Mouse (Mus musculus): ENCODE results near the gene Fgf14.
"Not testable (repeated sequence)": the region's sequence is repeated elsewhere in the genome, so short reads cannot be mapped to it uniquely, and the experiment has no call there.

The Fgf14 gene

DNA sequence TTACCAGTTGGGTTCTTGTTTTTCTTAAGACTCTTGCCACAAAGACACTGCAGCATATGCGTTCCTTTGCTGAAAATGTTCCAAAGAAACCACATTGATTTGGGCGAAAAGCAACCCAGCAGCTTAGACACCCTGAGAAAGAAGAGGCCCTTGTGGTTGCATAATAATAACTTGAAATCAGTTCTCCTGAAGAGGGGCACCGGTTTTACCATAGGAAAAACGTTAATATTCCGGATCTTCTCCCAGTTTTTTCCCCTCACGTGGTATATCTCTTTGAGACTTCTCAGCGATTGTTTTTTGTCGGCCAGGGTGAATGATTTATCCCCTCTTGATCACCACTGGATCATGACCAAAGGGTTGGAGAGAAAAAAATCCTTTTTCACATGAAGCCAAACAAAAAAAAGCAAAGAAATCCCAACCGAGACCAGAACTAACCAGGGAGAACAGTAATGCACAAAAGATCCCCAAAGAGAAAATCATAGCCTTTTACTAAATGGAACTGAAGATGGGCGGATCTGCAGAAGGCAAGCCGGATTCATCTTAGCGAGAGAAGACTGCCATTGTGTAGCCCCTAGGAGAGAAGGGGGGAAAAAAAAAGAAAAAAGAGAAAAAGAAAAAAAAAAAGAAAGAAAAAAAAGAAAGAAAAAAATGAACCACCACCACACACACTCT is at the start of gene Fgf14:
Gene Fgf14 (minus strand): TSS at position 622 of the 672 bp plus-strand sequence.
- DNase-seq (ENCODE audit: low read depth, low spot score), result no peak

DNA sequence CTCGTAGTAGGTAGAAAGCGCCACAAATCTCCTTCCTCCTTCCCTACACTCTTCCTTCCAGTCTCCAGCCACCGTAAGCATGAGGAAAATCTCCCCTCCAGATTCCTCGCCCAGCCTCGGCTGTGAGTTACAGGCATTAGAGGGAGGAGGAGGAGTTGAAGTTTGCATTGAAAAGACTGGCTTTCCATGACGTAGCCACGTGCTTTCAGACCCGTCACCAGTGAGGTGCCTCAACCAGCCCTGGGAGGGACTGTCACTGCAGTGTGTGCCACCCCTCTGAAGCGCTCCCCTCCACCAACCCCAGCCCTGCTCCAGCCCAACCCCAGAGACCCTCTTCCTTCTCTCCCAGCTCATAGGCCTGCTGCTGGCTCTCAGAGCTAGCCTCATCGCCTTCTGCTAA is 452 bp upstream of the Fgf14 start:
- DNase-seq (ENCODE audit: low read depth, low spot score), result no peak

DNA sequence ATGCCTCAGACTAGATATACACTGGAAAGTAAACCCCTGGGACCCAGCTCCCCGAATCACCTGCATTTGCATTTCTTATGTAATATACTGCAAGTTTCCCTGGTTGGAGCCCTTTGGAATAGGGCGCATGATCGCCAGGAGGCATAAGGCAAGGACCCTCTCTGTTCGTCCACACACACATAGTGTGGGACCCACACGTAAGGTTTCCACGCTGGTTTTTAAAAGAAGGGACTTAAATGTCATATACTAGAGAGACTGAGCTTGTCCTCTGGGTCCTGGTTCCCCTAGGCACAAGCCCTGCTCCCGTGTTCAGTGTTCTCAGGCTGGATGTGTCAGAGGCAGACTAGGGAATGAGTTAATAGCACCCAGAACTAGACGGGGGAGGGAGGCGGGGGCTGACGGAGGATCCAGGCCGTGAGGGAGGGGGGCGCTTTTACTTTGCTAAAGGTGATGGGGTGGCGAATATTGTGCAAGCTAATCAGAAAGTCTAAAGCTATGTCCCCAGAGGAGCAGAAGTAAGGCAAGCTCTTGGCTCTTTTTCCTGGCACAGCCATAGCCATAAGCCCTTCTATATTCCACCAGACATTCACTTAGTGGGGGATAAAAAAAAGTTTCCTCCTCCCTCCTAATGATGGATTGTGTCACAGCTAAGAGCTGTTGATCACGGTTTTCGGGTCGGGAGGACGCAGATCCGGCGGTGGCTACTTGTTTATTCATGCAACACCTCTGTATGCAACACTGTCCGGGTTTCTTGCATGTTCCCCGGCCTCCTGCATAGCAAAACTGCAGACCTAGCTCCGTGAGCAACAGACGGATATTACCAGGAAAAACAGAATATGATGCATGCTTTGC is 1.0 kb downstream of the Fgf14 start:
- DNase-seq (ENCODE audit: low read depth, low spot score), result no peak

DNA sequence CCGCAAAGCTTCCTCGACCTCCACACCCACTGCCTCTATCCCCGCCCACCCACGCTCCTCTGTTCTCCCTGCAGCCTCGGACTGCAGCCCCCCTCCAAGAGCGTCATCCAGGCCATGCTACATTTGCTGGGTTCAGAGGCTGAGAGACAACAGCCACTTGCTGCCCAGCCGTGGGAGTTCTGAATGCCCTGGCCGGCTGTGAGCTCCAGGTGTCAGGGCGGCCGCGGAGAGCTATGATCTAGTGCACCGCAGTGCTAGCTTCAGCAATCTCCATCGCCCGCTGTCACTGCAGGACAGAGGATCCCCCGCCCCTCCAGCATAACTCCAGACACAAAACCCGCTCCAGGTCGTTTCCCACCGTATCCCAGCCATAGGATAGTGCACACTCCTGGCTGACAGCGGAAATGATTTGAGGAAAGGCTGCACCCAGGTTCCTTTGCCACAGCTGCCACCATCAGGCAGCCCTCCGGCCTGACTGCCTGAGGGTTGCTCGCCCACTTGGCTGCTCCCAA is 1.7 kb downstream of the Fgf14 start:
- DNase-seq (ENCODE audit: low read depth, low spot score), result no peak

DNA sequence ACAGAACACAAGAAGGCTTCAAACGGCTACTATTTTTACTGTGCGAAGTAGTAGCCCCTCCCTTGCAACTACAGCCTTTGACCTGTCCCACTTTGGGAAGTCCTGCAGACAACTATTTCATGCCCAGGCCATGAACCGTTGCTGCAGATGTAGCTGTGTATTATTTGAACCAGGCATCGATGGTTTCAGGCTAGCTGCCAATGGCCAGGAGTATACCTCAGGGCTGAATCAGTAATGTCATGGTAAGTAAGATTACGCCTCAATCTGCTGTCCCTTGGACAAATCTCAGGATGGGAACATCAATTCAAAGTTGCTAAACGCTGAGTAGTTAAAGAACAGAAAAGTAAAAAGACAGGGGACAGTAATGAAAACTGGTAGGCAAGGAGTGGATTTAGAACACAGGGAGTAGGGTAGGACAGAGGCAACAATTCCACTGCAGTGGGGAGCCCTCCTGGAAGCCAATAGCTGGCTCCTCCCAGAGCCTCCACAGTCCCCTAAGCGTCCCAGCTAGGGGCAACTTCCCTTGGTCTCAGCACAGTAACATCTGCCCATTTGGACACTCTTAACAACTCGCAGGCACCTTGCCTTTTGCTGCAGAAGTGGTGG is 2.3 kb downstream of the Fgf14 start:
- DNase-seq (ENCODE audit: low read depth, low spot score), result no peak

DNA sequence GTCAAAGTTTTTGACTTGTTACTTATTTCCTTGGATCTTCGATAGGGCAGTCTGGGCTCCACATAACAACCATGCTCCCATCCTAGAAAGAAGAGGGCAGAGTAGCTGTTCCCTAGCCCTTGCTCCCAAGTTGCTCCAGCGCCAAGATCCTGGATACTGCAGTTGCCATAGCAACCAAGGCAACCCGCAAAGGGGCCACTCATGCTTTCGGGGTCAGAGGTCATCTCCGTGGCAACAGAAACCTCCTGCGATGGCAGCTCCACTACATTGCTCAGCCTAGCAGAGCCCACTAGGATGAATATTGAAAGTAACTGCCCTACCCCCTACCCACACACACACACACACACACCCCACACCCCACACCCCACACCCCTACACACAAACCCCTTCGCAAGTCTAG is 7.2 kb downstream of the Fgf14 start:
- peak; percentile 93 for DNase-seq (ENCODE audit: low read depth, low spot score)

DNA sequence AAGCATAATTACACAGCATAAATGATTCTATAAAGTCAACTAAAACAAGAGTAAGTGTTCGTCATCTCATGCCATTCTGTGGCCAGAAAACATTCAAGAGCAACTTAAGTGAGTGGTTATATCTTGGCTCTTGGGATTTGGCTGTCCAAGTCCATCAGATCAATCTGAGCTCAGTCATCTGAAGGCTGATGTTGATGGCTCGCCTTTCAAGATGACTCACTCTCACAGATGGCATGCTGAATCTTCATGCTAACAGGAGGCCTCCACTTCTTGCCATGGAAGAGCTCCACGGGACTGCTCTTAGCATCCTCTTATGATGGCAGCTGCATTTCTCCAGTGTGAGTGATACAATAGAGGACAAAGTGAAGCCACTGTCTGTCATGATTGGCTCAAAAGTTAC is 34.1 kb downstream of the Fgf14 start:
- DNase-seq (ENCODE audit: low read depth, low spot score), result no peak

DNA sequence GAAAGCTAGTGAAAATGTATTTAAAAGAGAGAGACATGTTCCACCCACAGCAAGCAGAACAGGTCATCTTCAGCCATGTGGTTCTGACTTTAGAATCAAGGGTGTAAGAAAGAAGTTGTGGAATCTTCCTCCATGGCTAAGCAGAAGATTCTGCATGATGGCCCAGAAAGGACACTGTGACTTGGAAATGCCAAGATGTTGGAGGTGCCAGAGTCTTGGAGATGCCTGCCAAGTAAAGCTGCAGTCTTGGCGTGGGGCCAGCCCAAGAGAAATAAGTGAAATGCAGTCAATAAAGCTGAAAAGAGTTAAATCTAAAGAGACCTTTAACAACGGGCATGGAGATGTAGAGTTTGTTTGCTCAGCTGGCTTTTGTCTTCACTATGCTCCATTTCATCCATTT is 42.0 kb downstream of the Fgf14 start:
- no peak for DNase-seq (ENCODE audit: low read depth, low spot score)

DNA sequence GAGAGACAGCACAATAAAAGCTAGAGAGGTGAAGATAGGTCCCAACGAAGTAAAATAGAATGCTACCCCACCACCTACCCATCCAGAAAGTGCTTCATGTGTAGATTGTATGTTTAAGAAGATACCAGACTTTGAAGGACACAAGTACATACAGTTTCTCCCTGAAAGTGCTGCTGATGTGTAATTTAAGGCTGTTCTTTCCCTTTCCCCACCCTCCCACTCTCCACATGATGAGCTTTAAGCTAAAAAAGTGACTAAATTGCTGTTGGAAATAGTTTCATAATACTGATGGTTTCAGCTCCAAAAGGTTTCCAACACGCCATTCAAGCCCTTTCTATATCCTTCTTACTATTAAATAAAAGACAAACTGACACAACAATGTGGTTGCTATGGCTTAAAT is 63.5 kb downstream of the Fgf14 start:
- DNase-seq (ENCODE audit: low read depth, low spot score), result no peak

DNA sequence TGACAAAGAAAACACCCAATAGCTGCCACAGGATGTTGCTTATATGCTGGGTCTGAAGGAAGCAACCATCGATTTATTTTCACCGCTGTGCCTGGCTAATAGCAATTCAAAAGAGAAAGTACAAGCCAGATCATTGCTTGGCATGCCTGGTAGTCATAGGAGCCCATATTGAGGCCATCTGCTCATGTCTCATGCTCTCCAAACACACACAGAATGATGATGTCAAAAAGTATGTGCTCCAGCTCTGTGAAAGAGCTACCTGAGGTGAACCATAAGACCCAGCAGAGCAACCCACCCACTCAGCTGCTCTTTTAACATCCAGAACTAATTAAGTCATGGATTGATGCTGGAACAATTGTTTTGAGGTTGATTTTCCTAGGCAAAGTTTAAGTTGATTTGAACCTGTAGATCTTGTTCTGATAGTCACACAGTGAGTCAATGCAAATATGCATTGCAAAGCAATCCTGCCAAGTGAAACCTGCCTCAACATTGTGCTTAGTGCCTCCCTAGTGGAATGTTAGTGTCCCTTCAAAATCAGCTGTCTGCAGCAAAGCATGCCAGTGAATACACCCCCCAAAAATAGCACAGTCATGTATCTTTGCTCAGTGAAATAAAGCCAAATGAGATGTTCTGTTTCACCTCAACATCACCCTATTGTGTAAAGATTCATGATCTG is 70.8 kb downstream of the Fgf14 start:
- DNase-seq (ENCODE audit: low read depth, low spot score), result no peak

DNA sequence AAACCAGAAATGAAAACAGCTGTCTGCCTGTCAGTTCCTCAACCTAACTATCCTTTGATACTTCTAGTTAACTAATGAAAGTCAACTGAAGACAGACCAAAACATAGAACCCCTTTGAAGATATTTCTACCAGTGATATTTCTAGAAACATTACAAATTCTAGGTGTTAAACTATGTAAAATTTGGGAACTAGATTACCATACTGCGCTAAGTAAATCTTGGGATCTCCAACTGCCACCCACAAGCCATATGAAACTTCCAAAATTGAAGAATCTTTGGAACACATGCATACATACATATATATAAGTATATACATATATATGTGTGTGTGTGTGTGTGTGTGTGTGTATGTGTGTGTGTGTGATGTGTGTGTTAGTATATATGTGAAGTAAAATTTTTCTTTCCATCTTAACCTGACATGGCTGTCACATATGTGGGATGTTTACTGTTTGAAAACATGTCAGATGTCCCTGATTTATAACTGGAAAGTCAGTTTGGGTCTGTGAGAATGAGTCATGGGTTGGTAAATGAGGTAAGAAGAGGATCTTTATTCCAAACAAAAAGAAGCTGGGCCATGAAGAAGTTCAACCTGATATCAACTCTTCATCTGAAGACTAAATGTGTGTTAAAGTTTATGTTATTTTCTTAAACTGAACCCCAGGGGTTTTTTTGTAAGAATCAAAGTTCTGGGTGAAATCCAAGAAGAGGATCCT is 71.7 kb downstream of the Fgf14 start:
- DNase-seq (ENCODE audit: low read depth, low spot score), result no peak

DNA sequence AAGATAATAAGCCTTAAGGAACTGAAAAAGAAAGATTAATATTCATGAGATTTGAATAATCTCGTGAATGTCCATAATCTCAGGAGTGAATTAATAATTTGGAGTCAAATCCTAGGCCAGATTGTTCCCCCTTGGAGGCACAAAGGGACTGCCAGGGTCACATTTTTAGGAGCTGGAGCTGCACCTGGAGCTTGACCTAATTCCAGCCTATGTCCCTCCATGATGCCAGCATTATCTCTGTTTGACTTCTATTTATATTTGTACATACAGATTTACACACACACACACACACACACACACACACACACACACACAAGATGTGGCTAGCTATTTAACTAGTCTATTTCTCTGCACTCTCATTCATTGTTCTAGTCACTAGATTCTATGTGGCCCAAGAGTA is 100.4 kb downstream of the Fgf14 start:
- no peak for DNase-seq (ENCODE audit: low read depth, low spot score)

DNA sequence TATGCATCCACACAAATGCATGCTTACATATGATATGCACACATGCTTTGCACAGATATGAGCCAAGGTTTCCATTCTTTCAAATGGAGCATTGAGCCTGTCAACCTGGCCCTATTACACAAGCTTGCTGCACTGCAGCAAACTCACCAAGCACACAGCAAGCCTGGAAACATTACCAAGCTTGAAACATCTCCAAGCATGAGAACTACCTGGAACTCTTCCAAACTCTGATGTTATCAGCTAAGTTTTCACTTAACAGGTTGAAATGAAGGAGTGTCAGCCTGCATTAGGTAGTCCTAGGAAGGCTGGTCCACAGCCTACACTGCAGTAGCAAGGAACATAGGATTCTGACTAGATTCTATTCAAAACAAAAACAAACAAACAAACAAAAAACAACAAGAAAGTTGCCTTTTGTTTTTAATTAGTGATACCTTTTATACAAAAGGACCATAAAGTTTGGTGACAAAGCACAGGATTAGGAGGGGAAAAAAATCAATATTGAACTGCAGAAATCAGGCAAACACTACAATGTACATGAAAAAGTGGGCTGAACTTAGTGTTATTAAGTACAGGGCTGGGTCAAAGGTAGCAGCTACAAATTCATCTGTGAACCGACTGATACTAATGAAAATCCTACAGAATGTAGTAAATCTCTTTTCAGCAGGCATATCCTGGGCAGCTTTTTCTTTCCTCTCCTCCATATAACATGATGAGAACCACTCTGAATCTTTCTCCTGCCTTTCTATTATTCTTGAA is 101.6 kb downstream of the Fgf14 start:
- DNase-seq (ENCODE audit: low read depth, low spot score), result no peak

DNA sequence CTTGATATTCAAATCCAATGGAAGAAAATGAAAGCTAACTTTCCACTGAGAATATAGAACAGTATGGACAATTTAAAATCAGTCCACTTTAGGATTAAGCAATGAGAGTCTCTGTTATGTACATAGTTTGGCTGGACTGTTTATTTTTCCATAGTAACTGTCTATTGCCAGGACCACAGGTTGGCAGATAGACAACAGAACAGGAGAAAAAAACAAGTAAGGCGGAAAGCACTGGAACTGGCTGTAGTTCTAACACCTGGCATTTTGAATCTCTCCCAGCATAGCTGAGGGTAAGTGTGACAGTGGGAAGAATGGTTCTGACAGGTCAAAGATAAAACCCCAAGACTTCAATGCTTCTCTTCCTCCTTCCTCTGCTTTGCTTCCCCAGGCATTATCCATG is 110.5 kb downstream of the Fgf14 start:
- DNase-seq (ENCODE audit: low read depth, low spot score), result no peak

DNA sequence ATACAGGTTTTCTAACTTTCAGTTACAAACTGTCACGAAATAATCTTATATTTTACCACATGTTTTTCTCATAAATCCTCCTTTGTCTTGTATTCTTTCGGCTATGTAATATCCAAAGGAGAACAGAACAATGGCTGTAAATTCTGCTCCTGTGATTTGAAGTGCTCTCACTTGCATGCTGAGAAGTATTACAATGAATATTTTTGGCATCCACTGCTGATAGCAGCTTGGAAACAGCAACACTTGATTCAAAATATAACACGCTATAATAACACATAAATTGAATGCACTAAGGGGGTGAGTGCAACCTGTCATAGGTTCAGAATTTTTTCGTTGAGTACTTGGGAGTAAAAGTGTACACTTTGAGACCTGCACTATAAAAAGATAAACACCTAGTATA is 115.4 kb downstream of the Fgf14 start:
- DNase-seq (ENCODE audit: low read depth, low spot score), result no peak

DNA sequence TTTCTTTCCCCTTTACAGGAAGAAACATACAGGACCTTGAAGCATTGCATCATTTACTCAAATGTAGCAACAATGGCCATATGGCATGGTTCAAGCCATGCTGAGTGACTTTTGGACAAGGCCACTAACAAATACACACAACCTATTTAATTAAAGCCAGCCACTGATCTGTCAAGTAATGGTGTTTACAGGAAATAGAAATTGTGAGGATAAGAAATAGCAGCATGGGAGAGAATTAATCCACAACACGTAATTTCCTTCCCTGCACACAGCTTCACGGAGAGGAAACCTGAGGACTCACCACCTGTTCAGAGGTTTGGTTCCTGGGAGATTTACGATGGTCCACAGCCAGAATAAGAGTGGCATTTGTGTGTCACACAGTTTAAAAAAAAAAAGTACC is 140.8 kb downstream of the Fgf14 start:
- peak; percentile 5 for DNase-seq (ENCODE audit: low read depth, low spot score)

DNA sequence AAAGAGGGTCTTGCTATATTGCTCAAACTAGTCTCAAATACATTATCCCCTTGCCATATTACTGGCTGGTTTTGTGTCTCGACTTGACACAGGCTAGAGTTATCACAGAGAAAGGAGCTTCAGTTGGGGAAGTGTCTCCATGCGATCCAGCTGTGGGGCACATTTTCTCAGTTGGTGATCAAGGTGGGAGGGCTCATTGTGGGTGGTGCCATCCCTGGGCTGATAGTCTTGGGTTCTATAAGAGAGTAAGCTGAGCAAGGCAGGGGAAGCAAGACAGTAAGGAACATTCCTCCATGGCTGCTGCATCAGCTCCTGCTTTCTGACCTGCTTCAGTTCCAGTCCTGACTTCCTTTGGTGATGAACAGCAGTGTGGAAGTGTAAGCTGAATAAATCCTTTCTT is 141.6 kb downstream of the Fgf14 start:
- DNase-seq (ENCODE audit: low read depth, low spot score), result not testable (repeated sequence)

DNA sequence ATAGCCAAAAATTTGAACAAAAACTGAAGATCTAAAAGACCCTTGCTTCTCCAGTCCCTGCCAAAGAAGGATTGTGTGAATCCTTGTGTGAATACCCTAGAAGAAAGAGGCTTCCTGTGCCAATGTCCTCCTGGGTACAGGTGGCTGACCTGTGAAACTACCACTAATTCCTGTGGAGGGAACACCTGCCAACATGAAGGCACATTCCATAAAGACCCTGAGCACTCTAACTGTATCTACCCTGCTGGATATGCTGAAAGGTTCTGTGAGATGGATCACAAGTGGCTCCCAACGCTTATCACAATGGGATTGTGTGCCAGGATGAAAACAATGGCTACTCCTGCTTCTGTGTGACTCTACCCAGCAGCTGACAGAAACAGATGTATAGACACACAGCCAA is 144.9 kb downstream of the Fgf14 start:
- DNase-seq (ENCODE audit: low read depth, low spot score), result no peak

DNA sequence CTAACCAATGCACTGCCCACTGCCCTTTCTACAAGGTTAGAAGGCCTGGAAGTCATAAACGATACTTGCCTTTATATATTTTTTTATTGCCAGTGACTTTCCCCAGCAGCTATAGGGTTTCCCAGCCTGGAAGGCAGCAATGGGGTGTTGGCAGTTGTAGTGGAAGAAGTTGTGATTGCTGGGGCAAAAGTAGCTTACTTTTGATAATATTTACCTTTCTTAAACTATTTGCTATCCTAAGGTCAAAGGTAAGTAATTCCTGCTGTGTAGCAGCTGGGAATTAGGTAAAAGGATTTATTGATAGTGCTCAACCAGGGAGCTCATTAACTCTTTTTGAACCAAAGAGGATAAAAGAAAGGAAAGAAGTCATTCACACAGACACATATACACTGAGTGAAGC is 164.9 kb downstream of the Fgf14 start:
- DNase-seq (ENCODE audit: low read depth, low spot score), result no peak

DNA sequence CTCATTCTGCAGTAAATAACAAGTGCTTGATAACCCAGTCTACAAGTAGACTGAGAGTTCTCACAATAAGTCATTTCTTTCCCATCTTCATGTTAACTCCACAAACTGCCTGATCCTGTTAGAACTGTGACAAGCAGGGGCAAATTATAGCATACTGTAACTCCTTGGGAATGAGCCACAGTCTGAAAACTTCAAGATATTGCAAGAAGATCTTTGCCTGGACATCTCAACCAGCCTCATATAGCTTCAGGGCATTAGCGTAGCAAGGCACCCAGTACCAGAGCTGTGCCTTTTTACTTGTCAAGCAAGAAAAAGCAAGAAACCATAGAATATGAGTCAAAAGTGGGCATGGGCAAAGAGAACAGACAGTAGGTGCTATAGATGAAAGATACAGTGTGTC is 188.0 kb downstream of the Fgf14 start:
- DNase-seq (ENCODE audit: low read depth, low spot score), result no peak

DNA sequence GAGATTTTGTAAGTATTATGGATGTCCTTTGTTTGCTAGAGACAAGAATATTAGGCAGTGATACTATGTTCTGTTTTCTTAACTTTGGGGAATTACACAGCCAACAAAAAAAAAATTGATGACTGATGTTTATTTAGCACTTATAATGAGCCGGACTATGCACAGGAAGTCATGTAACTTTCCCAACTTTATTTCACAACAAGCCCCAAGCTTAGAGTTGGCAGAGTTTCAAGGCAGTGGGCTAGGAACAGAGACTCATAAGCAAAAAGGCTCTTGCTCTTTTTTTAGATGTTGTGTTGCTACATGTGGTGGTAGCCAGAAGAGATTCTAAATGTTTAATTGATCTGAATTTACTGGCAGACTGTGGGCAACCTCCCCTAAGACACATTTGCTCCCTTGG is 191.7 kb downstream of the Fgf14 start:
- DNase-seq (ENCODE audit: low read depth, low spot score), result no peak

All from forelimb bud, embryonic 11.5 days (tissue).